Mouse (Mus musculus) ES-E14 (cell line): ENCODE data around the gene Btk. TPM values are rescaled to one million over a fixed set of nuclear protein-coding genes. Genes with fewer than 3 reads are reported as not detected.

Source experiments
- DNase-seq: peaks from one replicate; pipeline ENCODE4 v3.0.0-alpha.2; 2013; ENCODE audit warnings: low read depth, low spot score
- H3K27ac ChIP-seq: 2 replicates; pipeline ENCODE4 v1.5.1; 2012; ENCODE audit warnings: low read depth, mild to moderate bottlenecking, low read length, moderate library complexity, mixed read lengths; ENCODE audit not compliant: poor library complexity, insufficient read depth, severe bottlenecking
- H3K36me3 ChIP-seq: 2 replicates; pipeline ENCODE4 v1.6.1; 2012; ENCODE audit warnings: mild to moderate bottlenecking, low read length, moderate library complexity, mixed read lengths; ENCODE audit not compliant: control insufficient read depth, poor library complexity, insufficient read depth, severe bottlenecking
- H3K4me1 ChIP-seq, 2 experiments: fragments of 150-350 bp in 1 of 2; sonication (generic) in 1 of 2; 2 replicates each; pipeline ENCODE4 v1.6.1; 2012; ENCODE audit warnings: low read length in 2 of 2, mild to moderate bottlenecking in 1 of 2, mixed read lengths in 1 of 2; ENCODE audit not compliant: control insufficient read depth in 2 of 2, insufficient read depth in 2 of 2, poor library complexity in 1 of 2
- H3K4me3 ChIP-seq, 2 experiments: fragments of 150-350 bp in 1 of 2; sonication (generic) in 1 of 2; 2 replicates each; pipeline ENCODE4 v1.5.1; 2012; ENCODE audit warnings: low read length in 2 of 2, low read depth in 1 of 2, mild to moderate bottlenecking in 1 of 2, mixed read lengths in 1 of 2; ENCODE audit not compliant: insufficient read depth in 1 of 2, poor library complexity in 1 of 2, severe bottlenecking in 1 of 2
- H3K9ac ChIP-seq: 2 replicates; pipeline ENCODE4 v1.6.1; 2012; ENCODE audit warnings: low read depth, mild to moderate bottlenecking, low read length, mixed read lengths; ENCODE audit not compliant: poor library complexity, insufficient read depth, severe bottlenecking
- H3K9me3 ChIP-seq: fragments of 150-350 bp; sonication (generic); 2 replicates; pipeline ENCODE4 v1.6.1; 2012; ENCODE audit warnings: low read depth, mild to moderate bottlenecking, low read length; ENCODE audit not compliant: control insufficient read depth, insufficient read depth
- CHD2 ChIP-seq: IDR thresholded peaks from 2 replicates; pipeline ENCODE4 v1.6.1; 2014; ENCODE audit warnings: mild to moderate bottlenecking, low read depth, low read length, inconsistent platforms
- HCFC1 ChIP-seq: IDR thresholded peaks from 2 replicates; pipeline ENCODE4 v1.6.1; 2012; ENCODE audit warnings: low read length, inconsistent platforms, borderline replicate concordance; ENCODE audit not compliant: insufficient read depth
- MAFK ChIP-seq: IDR thresholded peaks from 2 replicates; pipeline ENCODE4 v1.6.1; 2014; ENCODE audit warnings: mild to moderate bottlenecking, low read depth, low read length, inconsistent platforms; ENCODE audit not compliant: insufficient read depth
- ZC3H11A ChIP-seq: IDR thresholded peaks from 2 replicates; pipeline ENCODE4 v1.6.1; 2012; ENCODE audit warnings: low read depth, mild to moderate bottlenecking, inconsistent platforms, low read length, borderline replicate concordance
- ZNF384 ChIP-seq: IDR thresholded peaks from 2 replicates; pipeline ENCODE4 v1.6.1; 2012; ENCODE audit warnings: low read depth, low read length, inconsistent platforms
- in situ Hi-C, 2 experiments: fragments of 600-800 bp; cut with MboI; formaldehyde crosslinking; loops; one replicate each; pipeline ENCODE4 v1.15.1; 2025; ENCODE audit warnings: low sequenced_read_pairs in 2 of 2, inconsistent platforms in 1 of 2; ENCODE audit not compliant: unreplicated experiment in 2 of 2
- total RNA-seq: library from RNA; depleted of rRNA; stranded (reverse); fragments of 300-350 nt; gene quantifications from 2 replicates; pipeline ENCODE4 v1.2.3, GENCODE M21; 2012

Gene Btk
- total RNA-seq, 1 experiment: 0.31 TPM

- in situ Hi-C loops: no loop called here
- no peak for DNase-seq
- no peak overlapping the region for H3K27ac ChIP-seq
- H3K9ac ChIP-seq: no peak overlapping the region
- no peak overlapping the region for H3K4me3 ChIP-seq
- TF ChIP-seq MAFK: no peak
- no peak for TF ChIP-seq HCFC1
- TF ChIP-seq CHD2: no peak
- no peak for TF ChIP-seq ZC3H11A
- TF ChIP-seq ZNF384: no peak
- H3K9me3 ChIP-seq: no peaks in the 10 kb centered on the region
- peaks cover 3% of the 10 kb centered on the region for H3K36me3 ChIP-seq
- peaks cover 2 to 4% of the 10 kb centered on the region in 2 experiments; a peak in 2 of 4 replicates for H3K4me1 ChIP-seq
These were observed 26.1 kb upstream of the Btk start for GRCm38 (mm10) chrX:134609472-134609871.

- TF ChIP-seq CHD2 (no peak), MAFK (no peak), ZNF384 (no peak), ZC3H11A (no peak), HCFC1 (no peak)
- in situ Hi-C loops: no loop called here
These were observed 18.2 kb upstream of the Btk start for GRCm38 (mm10) chrX:134601380-134602120.

GRCm38 (mm10) chrX:134600659-134601379, 17.4 kb upstream of the Btk start, which contains the start of the genes Gla and Hnrnph2:
Gene Gla, minus strand, starts transcription at chrX:134601125.
Gene Hnrnph2, plus strand, starts transcription at chrX:134601179.
- no peak for TF ChIP-seq ZNF384
- TF ChIP-seq CHD2: peak; percentile 86
- in situ Hi-C loops: no loop called here
- H3K4me1 ChIP-seq: peaks cover 0 to 3% of the 10 kb centered on the region in 2 experiments; a peak in 1 of 4 replicates

More at GRCm38 (mm10) chrX:134601380-134602120, 18.2 kb upstream of the Btk start:
- peak overlapping the region; percentile 74 to 87 for H3K4me3 ChIP-seq
- DNase-seq: no peak
- no peaks in the 10 kb centered on the region; the same call in 1 of the 2 replicates for H3K36me3 ChIP-seq
- H3K9ac ChIP-seq: peak overlapping the region; percentile 90
- H3K9me3 ChIP-seq: no peaks in the 10 kb centered on the region
- peak overlapping the region; percentile 74 for H3K27ac ChIP-seq
- H3K4me1 ChIP-seq: peaks cover 0 to 3% of the 10 kb centered on the region in 2 experiments; a peak in 1 of 4 replicates

GRCm38 (mm10) chrX:134599922-134600565, 16.7 kb upstream of the Btk start:
- Histone ChIP-seq H3K36me3 (no peaks in the 10 kb centered on the region; the same call in 1 of the 2 replicates), H3K9me3 (no peaks in the 10 kb centered on the region), H3K27ac (no peak overlapping the region), H3K4me3 (peak overlapping the region; percentile 72 to 88), H3K4me1 (peaks cover 0 to 3% of the 10 kb centered on the region in 2 experiments; a peak in 1 of 4 replicates), H3K9ac (peak overlapping the region; percentile 91)
- in situ Hi-C loops: no loop called here
- no peak for TF ChIP-seq ZNF384
- no peak for TF ChIP-seq HCFC1
- no peak for TF ChIP-seq ZC3H11A
- no peak for TF ChIP-seq CHD2
- TF ChIP-seq MAFK: no peak
- DNase-seq: no peak

More at GRCm38 (mm10) chrX:134600659-134601379, 17.4 kb upstream of the Btk start, which contains the start of the genes Gla and Hnrnph2:
- peak within 1 kb of the TSS; percentile 74 for H3K27ac ChIP-seq
- peak within 1 kb of the TSS; percentile 91 for H3K9ac ChIP-seq
- peak within 1 kb of the TSS; percentile 87 to 88 for H3K4me3 ChIP-seq
- no peaks in the 10 kb centered on the region for H3K9me3 ChIP-seq
- peak; percentile 91 for DNase-seq
- H3K36me3 ChIP-seq: no peaks in the 10 kb centered on the region; the same call in 1 of the 2 replicates
